Mouse (Mus musculus) neural tube, embryonic 14.5 days (tissue): ENCODE measurements at regions not wholly inside any gene's neighbourhood (a gene's known extent, or its start where the extent isn't known, plus 50 kb on each side); places are given as distances from the start of the nearest gene placed in this dataset.

Source experiments
- ATAC-seq: fragments of 200-750 bp; cut with Nextera tagmentation; 2 replicates; pipeline ENCODE4 v1.8.0; 2017; ENCODE audit warnings: low read depth, mild to moderate bottlenecking, moderate TSS enrichment, moderate library complexity
- H3K27ac ChIP-seq: fragments of 300-500 bp; sonication (generic); 2 replicates; pipeline ENCODE4 v1.5.1; 2014; ENCODE audit warnings: low read depth, mild to moderate bottlenecking, control low read depth, low read length, moderate library complexity, mixed read lengths
- H3K27me3 ChIP-seq: fragments of 300-500 bp; sonication (generic); 2 replicates; pipeline ENCODE4 v1.6.1; 2014; ENCODE audit warnings: low read length; ENCODE audit not compliant: control insufficient read depth, insufficient read depth
- H3K36me3 ChIP-seq: fragments of 300-500 bp; sonication (generic); 2 replicates; pipeline ENCODE4 v1.6.1; 2014; ENCODE audit warnings: low read length, mixed read lengths; ENCODE audit not compliant: control insufficient read depth, insufficient read depth
- H3K4me1 ChIP-seq: fragments of 300-500 bp; sonication (generic); 2 replicates; pipeline ENCODE4 v1.6.1; 2014; ENCODE audit warnings: low read length; ENCODE audit not compliant: control insufficient read depth, insufficient read depth
- H3K4me2 ChIP-seq: fragments of 300-500 bp; sonication (generic); 2 replicates; pipeline ENCODE4 v1.6.1; 2014; ENCODE audit warnings: mild to moderate bottlenecking, low read depth, low read length, control low read depth
- H3K4me3 ChIP-seq: fragments of 300-500 bp; sonication (generic); 2 replicates; pipeline ENCODE4 v1.5.1; 2014; ENCODE audit warnings: low read depth, low read length, control low read depth, mixed read lengths
- H3K9ac ChIP-seq: fragments of 300-500 bp; sonication (generic); replicated peaks from 2 replicates; pipeline ENCODE4 v1.6.1; 2014; ENCODE audit warnings: low read depth, mild to moderate bottlenecking, control low read depth, low read length, mixed read lengths
- H3K9me3 ChIP-seq: fragments of 300-500 bp; sonication (generic); 2 replicates; pipeline ENCODE4 v1.6.1; 2016; ENCODE audit warnings: low read length; ENCODE audit not compliant: control insufficient read depth
- WGBS: fragments of 180-500 bp; shearing (Covaris S2); extraction: QIAGEN DNeasy Blood & Tissue Kit; methylation state at CpG from one replicate; pipeline ENCODE4 v1.1.7; 2014; 5-methylcytosine and 5-hydroxymethylcytosine counted together

GRCm38 (mm10) chr14:87314999-87315732 is 101.3 kb upstream of the Tdrd3 start:
- no peak overlapping the region for H3K4me2 ChIP-seq
- 0 out of 2 replicates have a peak, but pooled peaks cover 3% of the 10 kb centered on the region for H3K4me1 ChIP-seq
- 25% methylated on average over 6 of the region's 6 CpGs for WGBS
- peak; percentile 85 for ATAC-seq
- 0 out of 2 replicates have a peak overlapping the region, but pooled peaks have one; percentile 11 for H3K9ac ChIP-seq
- H3K36me3 ChIP-seq: no peaks in the 10 kb centered on the region
- no peaks in the 10 kb centered on the region for H3K27me3 ChIP-seq
- H3K9me3 ChIP-seq: no peaks in the 10 kb centered on the region
- H3K27ac ChIP-seq: no peak overlapping the region
- no peak overlapping the region for H3K4me3 ChIP-seq

GRCm38 (mm10) chr14:87327841-87328240 is 88.6 kb upstream of the Tdrd3 start:
- Histone ChIP-seq H3K27ac (no peak overlapping the region), H3K4me3 (no peak overlapping the region), H3K4me2 (no peak overlapping the region), H3K9me3 (no peaks in the 10 kb centered on the region), H3K36me3 (no peaks in the 10 kb centered on the region), H3K4me1 (no peaks in the 10 kb centered on the region), H3K27me3 (no peaks in the 10 kb centered on the region), H3K9ac (no peak overlapping the region)
- WGBS: 9% methylated on average over 1 of the region's 1 CpGs
- ATAC-seq: peak; percentile 21; the same call in 1 of the 2 replicates

DNA sequence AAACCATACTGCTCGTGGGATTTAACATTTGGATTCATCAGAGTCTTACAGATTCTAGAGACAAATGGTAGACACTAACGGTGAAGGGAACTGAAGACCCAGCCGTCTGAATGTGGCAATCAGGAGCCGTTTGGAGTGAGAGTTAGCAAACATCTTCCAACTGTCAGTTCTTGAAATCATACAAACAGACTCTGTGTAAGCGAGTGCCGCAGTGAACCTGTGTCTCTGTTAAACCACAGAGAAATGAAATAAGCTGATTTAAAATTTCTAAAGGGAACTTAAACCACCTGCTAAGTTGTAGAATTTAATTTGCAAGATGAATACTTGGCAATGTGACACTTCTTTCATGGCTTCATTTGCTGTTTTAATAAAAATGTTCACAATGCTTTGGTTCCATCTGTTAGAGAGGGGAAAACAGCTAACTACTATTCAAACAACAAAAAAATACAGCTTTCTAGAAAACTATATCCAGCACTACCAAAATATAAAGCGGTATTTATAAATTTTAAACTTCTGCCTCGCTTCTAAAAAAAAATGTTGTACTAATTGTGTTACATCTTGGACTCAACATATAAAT is 78.4 kb upstream of the Tdrd3 start:
- Histone ChIP-seq H3K4me2 (no peak overlapping the region), H3K9ac (no peak overlapping the region), H3K27ac (no peak overlapping the region), H3K9me3 (no peaks in the 10 kb centered on the region), H3K27me3 (no peaks in the 10 kb centered on the region), H3K4me3 (no peak overlapping the region), H3K36me3 (no peaks in the 10 kb centered on the region), H3K4me1 (no peaks in the 10 kb centered on the region)
- no peak for ATAC-seq
- 86% methylated on average over 8 of the region's 8 CpGs for WGBS

DNA sequence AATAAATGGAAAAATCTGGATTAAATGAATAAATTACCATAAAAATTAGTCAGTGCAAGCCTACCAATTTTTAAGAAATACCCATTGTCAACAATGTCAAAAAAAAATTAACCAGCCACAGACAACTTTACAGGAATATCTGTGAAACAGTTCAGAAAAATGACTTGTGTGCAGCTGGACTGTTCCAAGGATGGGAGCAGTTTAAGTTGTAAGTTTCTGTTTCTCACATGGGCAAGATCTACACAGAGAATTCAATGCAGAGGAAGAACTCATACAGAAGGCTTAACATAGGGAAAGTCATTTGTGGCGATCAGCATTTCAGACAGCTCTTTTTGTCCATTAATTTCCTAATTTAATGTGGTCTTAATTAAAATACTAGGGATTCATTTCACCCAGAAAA is 71.9 kb upstream of the Tdrd3 start:
- H3K27ac ChIP-seq: no peak overlapping the region
- H3K9ac ChIP-seq: no peak overlapping the region
- H3K4me3 ChIP-seq: no peak overlapping the region
- H3K27me3 ChIP-seq: no peaks in the 10 kb centered on the region
- no peaks in the 10 kb centered on the region for H3K4me1 ChIP-seq
- H3K36me3 ChIP-seq: no peaks in the 10 kb centered on the region
- WGBS: 84% methylated on average over 1 of the region's 1 CpGs
- no peak for ATAC-seq
- no peak overlapping the region for H3K4me2 ChIP-seq
- no peaks in the 10 kb centered on the region for H3K9me3 ChIP-seq

- H3K4me2 ChIP-seq: no peak overlapping the region
- H3K9me3 ChIP-seq: no peaks in the 10 kb centered on the region
- H3K4me1 ChIP-seq: no peaks in the 10 kb centered on the region
- H3K4me3 ChIP-seq: no peak overlapping the region
- H3K9ac ChIP-seq: no peak overlapping the region
- WGBS: 93% methylated on average over 3 of the region's 3 CpGs
- ATAC-seq: no peak
- no peak overlapping the region for H3K27ac ChIP-seq
- H3K36me3 ChIP-seq: no peaks in the 10 kb centered on the region
- H3K27me3 ChIP-seq: no peaks in the 10 kb centered on the region
Measured at GRCm38 (mm10) chr14:87346812-87347211, 69.6 kb upstream of the Tdrd3 start.

GRCm38 (mm10) chr14:87348825-87349224 is 67.6 kb upstream of the Tdrd3 start:
- Histone ChIP-seq H3K9ac (no peak overlapping the region), H3K9me3 (no peaks in the 10 kb centered on the region), H3K27me3 (no peaks in the 10 kb centered on the region), H3K4me1 (no peaks in the 10 kb centered on the region), H3K27ac (no peak overlapping the region), H3K36me3 (no peaks in the 10 kb centered on the region), H3K4me3 (no peak overlapping the region), H3K4me2 (no peak overlapping the region)
- no peak for ATAC-seq
- WGBS: 82% methylated on average over 3 of the region's 3 CpGs

GRCm38 (mm10) chr14:87365793-87366192 is 50.6 kb upstream of the Tdrd3 start:
- no peak overlapping the region for H3K4me3 ChIP-seq
- H3K27me3 ChIP-seq: no peaks in the 10 kb centered on the region
- H3K9me3 ChIP-seq: no peaks in the 10 kb centered on the region
- no peak overlapping the region for H3K9ac ChIP-seq
- no peaks in the 10 kb centered on the region for H3K4me1 ChIP-seq
- WGBS: 98% methylated on average over 2 of the region's 2 CpGs
- ATAC-seq: no peak
- H3K4me2 ChIP-seq: no peak overlapping the region
- H3K36me3 ChIP-seq: no peaks in the 10 kb centered on the region
- no peak overlapping the region for H3K27ac ChIP-seq
